In genomic region chr17:71687436-71687835, GRCm38 (mm10) we compare ENCODE assay signal across 29 mouse cellular contexts. TPM values are rescaled to one million over a fixed set of nuclear protein-coding genes. Genes with fewer than 3 reads are reported as not detected.
DNase-seq lines count a peak whose midpoint lies in the region; ATAC-seq and TF ChIP-seq lines count a peak whose summit lies in the region.
"Had no signal": no experiment of that assay in that cellular context is flagged by ENCODE, and none has a peak within 500 bp of the region (broad histone marks: within the 10 kb centered on the region; RNA-seq: fewer than 3 reads in every experiment).

No protein-coding gene starts in this region.

- H3K36me3 ChIP-seq in lung, embryonic 14.5 days (ENCODE audit: insufficient read depth) = no peaks in the 10 kb centered on the region
- H3K36me3 ChIP-seq in E14TG2a.4 (ENCODE audit: insufficient read depth, low read length) = no peaks in the 10 kb centered on the region
- H3K36me3 ChIP-seq in intestine, embryonic 16.5 days (ENCODE audit: control insufficient read depth, insufficient read depth, low read length) = no peaks in the 10 kb centered on the region
- H3K36me3 ChIP-seq: embryonic facial prominence, embryonic 10.5 days; embryonic facial prominence, embryonic 13.5 days; forebrain, embryonic 12.5 days; forebrain, embryonic 15.5 days; heart, embryonic 12.5 days; heart, embryonic 15.5 days; hindbrain, embryonic 10.5 days; hindbrain, embryonic 13.5 days had no signal

- no peak overlapping the region for H3K27ac ChIP-seq in lung, embryonic 14.5 days (ENCODE audit: low read depth)
- no peak overlapping the region for H3K27ac ChIP-seq in intestine, embryonic 16.5 days (ENCODE audit: low read length)
- H3K27ac ChIP-seq: embryonic facial prominence, embryonic 10.5 days; embryonic facial prominence, embryonic 13.5 days; forebrain, embryonic 12.5 days; forebrain, embryonic 15.5 days; heart, embryonic 15.5 days; hindbrain, embryonic 10.5 days; hindbrain, embryonic 13.5 days had no signal

- H3K4me3 ChIP-seq in lung, embryonic 14.5 days (ENCODE audit: low read depth, low read length) = no peak overlapping the region
- H3K4me3 ChIP-seq in E14TG2a.4 (replicated peaks; ENCODE audit: low read length) = no peak overlapping the region
- H3K4me3 ChIP-seq in intestine, embryonic 16.5 days (ENCODE audit: low read length) = no peak overlapping the region
- H3K4me3 ChIP-seq: embryonic facial prominence, embryonic 10.5 days; embryonic facial prominence, embryonic 13.5 days; erythroblast, embryonic 14.5 days; forebrain, embryonic 12.5 days; forebrain, embryonic 15.5 days; heart, embryonic 12.5 days; heart, embryonic 15.5 days; hindbrain, embryonic 10.5 days; hindbrain, embryonic 13.5 days had no signal

- ATAC-seq in lung, embryonic 14.5 days (ENCODE audit: insufficient read depth) = no peak
- no peak for ATAC-seq in intestine, embryonic 16.5 days
- ATAC-seq: CD4-positive, CD25-positive, alpha-beta regulatory T cell, adult 4 months; forebrain, embryonic 15.5 days; hindbrain, embryonic 16.5 days; intestine, postnatal 0 days had no signal

- no peaks in the 10 kb centered on the region for H3K27me3 ChIP-seq in lung, embryonic 14.5 days (ENCODE audit: insufficient read depth, low read length)
- peaks cover 25% of the 10 kb centered on the region for H3K27me3 ChIP-seq in E14TG2a.4 (ENCODE audit: insufficient read depth, low read length)
- H3K27me3 ChIP-seq in intestine, embryonic 16.5 days (replicated peaks; ENCODE audit: control insufficient read depth, insufficient read depth, low read length) = no peaks in the 10 kb centered on the region
- H3K27me3 ChIP-seq: embryonic facial prominence, embryonic 13.5 days; forebrain, embryonic 12.5 days; forebrain, embryonic 15.5 days; heart, embryonic 12.5 days; heart, embryonic 15.5 days; hindbrain, embryonic 13.5 days had no signal

- H3K9me3 ChIP-seq in lung, embryonic 14.5 days (ENCODE audit: low read depth, low read length) = no peaks in the 10 kb centered on the region
- peaks cover 7% of the 10 kb centered on the region for H3K9me3 ChIP-seq in E14TG2a.4 (ENCODE audit: low read length)
- no peaks in the 10 kb centered on the region for H3K9me3 ChIP-seq in intestine, embryonic 16.5 days (ENCODE audit: control insufficient read depth, low read length)
- H3K9me3 ChIP-seq: embryonic facial prominence, embryonic 10.5 days; embryonic facial prominence, embryonic 13.5 days; forebrain, embryonic 12.5 days; forebrain, embryonic 15.5 days; heart, embryonic 15.5 days had no signal

- H3K9ac ChIP-seq in lung, embryonic 14.5 days = no peak overlapping the region
- no peak overlapping the region for H3K9ac ChIP-seq in intestine, embryonic 16.5 days (ENCODE audit: low read depth, low read length)
- H3K9ac ChIP-seq: embryonic facial prominence, embryonic 13.5 days; forebrain, embryonic 12.5 days; forebrain, embryonic 15.5 days; heart, embryonic 12.5 days; heart, embryonic 15.5 days; hindbrain, embryonic 13.5 days had no signal

- 0 out of 2 replicates have a peak, but pooled peaks have one; percentile 7 for TF ChIP-seq CTCF in lung, embryonic 14.5 days (IDR thresholded peaks at IDR 0.05; ENCODE audit: low read depth)
- peak; percentile 13; the same call in 1 of the 2 replicates for TF ChIP-seq CTCF in E14TG2a.4 (conservative IDR thresholded peaks at IDR 0.05; ENCODE audit: low read length)

- 64% methylated on average over 9 of the region's 9 CpGs for WGBS in lung, embryonic 14.5 days
- WGBS in intestine, embryonic 16.5 days = 68% methylated on average over 9 of the region's 9 CpGs

- DNase-seq in lung, embryonic 14.5 days = no peak
- DNase-seq in lung, adult 18-20 months = no peak
- peak; percentile 49 for DNase-seq in ES-CJ7 (ENCODE audit: low read depth, low spot score)
- DNase-seq in cerebellum, postnatal 10 days = no peak
- DNase-seq: adrenal gland, adult 2 months; adrenal gland, postnatal 14 days; cerebellum, adult 11 months; cerebellum, adult 2 months; cerebellum, adult 9-11 months; cerebellum, postnatal 36 days; embryo, embryonic 11 days; gastrocnemius, postnatal 36 days; heart, postnatal 10 days; heart, postnatal 36 days had no signal

- H3K4me2 ChIP-seq in lung, embryonic 14.5 days = no peak overlapping the region
- no peak overlapping the region for H3K4me2 ChIP-seq in intestine, embryonic 16.5 days (ENCODE audit: low read depth, low read length)
- H3K4me2 ChIP-seq: embryonic facial prominence, embryonic 13.5 days; forebrain, embryonic 12.5 days; forebrain, embryonic 15.5 days; heart, embryonic 12.5 days; heart, embryonic 15.5 days; hindbrain, embryonic 13.5 days had no signal

- H3K4me1 ChIP-seq in lung, embryonic 14.5 days (ENCODE audit: insufficient read depth) = peaks cover 8% of the 10 kb centered on the region
- no peaks in the 10 kb centered on the region for H3K4me1 ChIP-seq in E14TG2a.4 (replicated peaks; ENCODE audit: low read depth, low read length)
- H3K4me1 ChIP-seq in intestine, embryonic 16.5 days (ENCODE audit: control insufficient read depth, insufficient read depth, low read length) = no peaks in the 10 kb centered on the region

RNA-seq across cellular contexts. Expression of gene Togaram2, which starts 14.4 kb away (rescaled TPM):
- 0.51 and 0.61 TPM in 2 replicates for polyA plus RNA-seq in lung, embryonic 14.5 days (2014; fragmentation: Nextera tagmentation; extraction: Ambion mirVana)
- 0.27 and 0.45 TPM in 2 replicates for polyA plus RNA-seq in intestine, embryonic 16.5 days (2015; fragmentation: Nextera tagmentation; extraction: Ambion mirVana)
- polyA plus RNA-seq: adrenal gland, adult 2 months; C2C12; CD4-positive, CD25-positive, alpha-beta regulatory T cell, adult 4 months; erythroblast, embryonic 14.5 days had no signal
